Mouse (Mus musculus): ENCODE measurements around the gene Fam178b.

- TF ChIP-seq CTCF (IDR thresholded peaks at IDR 0.05; ENCODE audit: low read depth, low read length) (no peak), POLR2AphosphoS5 (IDR thresholded peaks at IDR 0.05; ENCODE audit: insufficient replicate concordance, low read depth, low read length) (no peak), GATA1 (IDR thresholded peaks at IDR 0.05; ENCODE audit: borderline replicate concordance, low read length) (no peak)
Observed at GRCm38 (mm10) chr1:36633920-36634319, 49.1 kb downstream of the Fam178b start.

Measured in G1E (cell line).